Mouse (Mus musculus) layer of hippocampus, adult 9-10 months (tissue): Measurements from ENCODE around the gene Nfatc2.

Source experiments
- DNase-seq: peaks from one replicate; pipeline ENCODE4 v3.0.0; 2022; ENCODE audit warnings: low spot score

The Nfatc2 gene

GRCm38 (mm10) chr2:168579109-168579508 lies 22.3 kb downstream of the Nfatc2 start:
- DNase-seq, result no peak

GRCm38 (mm10) chr2:168578132-168578531 lies 23.3 kb downstream of the Nfatc2 start:
- no peak for DNase-seq

- DNase-seq, result no peak
Observed at GRCm38 (mm10) chr2:168577381-168577780, 24.1 kb downstream of the Nfatc2 start.

GRCm38 (mm10) chr2:168575834-168576233 lies 25.6 kb downstream of the Nfatc2 start:
- DNase-seq, result no peak

GRCm38 (mm10) chr2:168574934-168575333 lies 26.5 kb downstream of the Nfatc2 start:
- no peak for DNase-seq

- DNase-seq, result no peak
Observed at GRCm38 (mm10) chr2:168573866-168574265, 27.6 kb downstream of the Nfatc2 start.

- no peak for DNase-seq
Observed at GRCm38 (mm10) chr2:168571241-168571640, 30.2 kb downstream of the Nfatc2 start.

- DNase-seq, result no peak
Observed at GRCm38 (mm10) chr2:168565538-168566253, 35.8 kb downstream of the Nfatc2 start.

GRCm38 (mm10) chr2:168563184-168563583 lies 38.3 kb downstream of the Nfatc2 start:
- no peak for DNase-seq

- DNase-seq, result no peak
Observed at GRCm38 (mm10) chr2:168557035-168557434, 44.4 kb downstream of the Nfatc2 start.

GRCm38 (mm10) chr2:168555897-168556670 lies 45.4 kb downstream of the Nfatc2 start:
- DNase-seq, result no peak

- DNase-seq, result no peak
Observed at GRCm38 (mm10) chr2:168553541-168553961, 47.9 kb downstream of the Nfatc2 start.

- DNase-seq, result no peak
Observed at GRCm38 (mm10) chr2:168552405-168552804, 49.1 kb downstream of the Nfatc2 start.

GRCm38 (mm10) chr2:168551218-168551617 lies 50.2 kb downstream of the Nfatc2 start:
- DNase-seq, result no peak

GRCm38 (mm10) chr2:168549326-168549725 lies 52.1 kb downstream of the Nfatc2 start:
- DNase-seq, result no peak

- no peak for DNase-seq
Observed at GRCm38 (mm10) chr2:168548008-168548407, 53.4 kb downstream of the Nfatc2 start.

- no peak for DNase-seq
Observed at GRCm38 (mm10) chr2:168545901-168546557, 55.4 kb downstream of the Nfatc2 start.

- DNase-seq, result no peak
Observed at GRCm38 (mm10) chr2:168544102-168544501, 57.4 kb downstream of the Nfatc2 start.

GRCm38 (mm10) chr2:168543026-168543425 lies 58.4 kb downstream of the Nfatc2 start:
- no peak for DNase-seq

- DNase-seq, result no peak
Observed at GRCm38 (mm10) chr2:168541223-168541622, 60.2 kb downstream of the Nfatc2 start.

- no peak for DNase-seq
Observed at GRCm38 (mm10) chr2:168539594-168540222, 61.7 kb downstream of the Nfatc2 start.

- no peak for DNase-seq
Observed at GRCm38 (mm10) chr2:168539026-168539425, 62.4 kb downstream of the Nfatc2 start.
